Mouse (Mus musculus) embryonic facial prominence, embryonic 11.5 days (tissue): ENCODE data around the gene Serinc3. TPM values are rescaled to one million over a fixed set of nuclear protein-coding genes. Genes with fewer than 3 reads are reported as not detected.

Source experiments
- ATAC-seq: fragments of 200-750 bp; cut with Nextera tagmentation; replicated peaks from 2 replicates; pipeline ENCODE4 v1.8.0; 2017; ENCODE audit warnings: low read depth; ENCODE audit not compliant: insufficient number of reproducible peaks, low FRiP score, low TSS enrichment
- DNase-seq: peaks from one replicate; pipeline ENCODE4 v3.0.0-alpha.2; 2015; ENCODE audit warnings: low spot score
- H3K27ac ChIP-seq: fragments of 300-500 bp; sonication (generic); replicated peaks from 2 replicates; pipeline ENCODE4 v1.5.1; 2014; ENCODE audit warnings: mild to moderate bottlenecking, low read depth, low read length, control low read depth
- H3K27me3 ChIP-seq: fragments of 300-500 bp; sonication (generic); 2 replicates; pipeline ENCODE4 v1.6.1; 2014; ENCODE audit warnings: mild to moderate bottlenecking, low read length, moderate library complexity, mixed read lengths; ENCODE audit not compliant: control insufficient read depth, insufficient read depth
- H3K36me3 ChIP-seq: fragments of 300-500 bp; sonication (generic); replicated peaks from 2 replicates; pipeline ENCODE4 v1.6.1; 2014; ENCODE audit warnings: low read depth, mild to moderate bottlenecking, low read length, moderate library complexity, mixed read lengths; ENCODE audit not compliant: control insufficient read depth, insufficient read depth
- H3K4me1 ChIP-seq: fragments of 300-500 bp; sonication (generic); 2 replicates; pipeline ENCODE4 v1.6.1; 2014; ENCODE audit warnings: low read length, mixed read lengths; ENCODE audit not compliant: control insufficient read depth, insufficient read depth
- H3K4me2 ChIP-seq: fragments of 300-500 bp; sonication (generic); 2 replicates; pipeline ENCODE4 v1.6.1; 2014; ENCODE audit warnings: low read depth, mild to moderate bottlenecking, control low read depth, low read length, moderate library complexity
- H3K4me3 ChIP-seq: fragments of 300-500 bp; sonication (generic); 2 replicates; pipeline ENCODE4 v1.5.1; 2014; ENCODE audit warnings: low read depth, low read length, control low read depth
- H3K9ac ChIP-seq: fragments of 300-500 bp; sonication (generic); replicated peaks from 2 replicates; pipeline ENCODE4 v1.6.1; 2014; ENCODE audit warnings: mild to moderate bottlenecking, control low read depth, low read length
- H3K9me3 ChIP-seq: fragments of 300-500 bp; sonication (generic); replicated peaks from 2 replicates; pipeline ENCODE4 v1.6.1; 2016; ENCODE audit warnings: mild to moderate bottlenecking, low read length, inconsistent platforms, mixed read lengths; ENCODE audit not compliant: control insufficient read depth
- WGBS: fragments of 180-500 bp; shearing (Covaris S2); extraction: QIAGEN DNeasy Blood & Tissue Kit; methylation state at CpG from one replicate; pipeline ENCODE4 v1.1.7; 2014; 5-methylcytosine and 5-hydroxymethylcytosine counted together
- polyA plus RNA-seq: library from polyadenylated mRNA; unstranded; fragments of >200 nt; fragmentation: Nextera tagmentation; extraction: Ambion mirVana; gene quantifications from 2 replicates; pipeline ENCODE4 v1.2.1, GENCODE M21; 2014

Gene Serinc3
- polyA plus RNA-seq, 1 experiment from 2014 or later: 26.0 TPM

GRCm38 (mm10) chr2:163675144-163675619, 30.3 kb upstream of the Serinc3 start:
- H3K27me3 ChIP-seq: no peaks in the 10 kb centered on the region
- peak; percentile 25 for DNase-seq
- H3K9ac ChIP-seq: no peak overlapping the region
- 37% methylated on average over 5 of the region's 5 CpGs for WGBS
- no peaks in the 10 kb centered on the region for H3K9me3 ChIP-seq
- H3K27ac ChIP-seq: 0 out of 2 replicates have a peak overlapping the region, but pooled peaks have one; percentile 6
- H3K4me3 ChIP-seq: no peak overlapping the region
- H3K4me1 ChIP-seq: peaks cover 3% of the 10 kb centered on the region; the same call in 1 of the 2 replicates
- H3K4me2 ChIP-seq: no peak overlapping the region
- ATAC-seq: no peak
- H3K36me3 ChIP-seq: no peaks in the 10 kb centered on the region

- ATAC-seq: no peak
- H3K9ac ChIP-seq: no peak overlapping the region
These were observed 29.5 kb upstream of the Serinc3 start for GRCm38 (mm10) chr2:163674397-163674796.

DNA sequence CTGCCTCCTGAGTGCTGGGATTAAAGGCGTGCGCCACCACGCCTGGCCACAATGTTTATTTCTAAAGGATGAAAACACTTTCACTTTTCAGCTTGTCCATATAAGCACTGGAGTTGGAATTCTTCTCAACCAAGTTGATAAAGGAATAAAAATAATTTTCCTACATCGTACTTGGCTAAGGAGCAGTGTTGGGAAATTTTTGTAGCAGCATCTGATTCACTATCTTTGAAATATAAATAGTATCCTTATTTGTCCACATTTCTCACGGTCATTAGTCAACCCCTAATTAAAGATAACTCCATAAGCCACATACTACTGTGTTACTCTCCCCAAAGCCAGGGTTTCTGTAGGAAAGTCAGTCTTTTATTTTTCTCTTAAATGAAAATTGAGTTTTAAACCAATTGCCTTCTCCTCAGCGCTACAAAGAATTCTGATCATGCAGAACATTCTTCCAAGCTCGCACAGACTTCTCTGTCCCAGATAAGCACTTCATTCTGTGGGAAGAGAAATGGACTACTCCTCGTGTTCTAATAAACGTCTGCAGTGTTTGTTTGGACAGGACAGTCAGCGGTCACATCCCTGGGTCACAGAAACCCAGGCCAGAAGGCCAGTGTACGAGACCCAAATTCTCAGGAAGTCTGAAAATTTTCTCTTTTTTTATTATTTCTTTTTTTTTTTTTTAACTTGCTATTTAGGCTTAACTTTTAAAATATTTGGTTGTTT, 26.1 kb upstream of the Serinc3 start:
- H3K4me1 ChIP-seq: peaks cover 3% of the 10 kb centered on the region; the same call in 1 of the 2 replicates
- no peaks in the 10 kb centered on the region for H3K27me3 ChIP-seq
- no peak overlapping the region for H3K9ac ChIP-seq
- H3K4me3 ChIP-seq: no peak overlapping the region
- WGBS: 87% methylated on average over 11 of the region's 11 CpGs
- H3K36me3 ChIP-seq: no peaks in the 10 kb centered on the region
- H3K9me3 ChIP-seq: no peaks in the 10 kb centered on the region
- ATAC-seq (no peak), DNase-seq (no peak)
- no peak overlapping the region for H3K4me2 ChIP-seq
- H3K27ac ChIP-seq: no peak overlapping the region

More at GRCm38 (mm10) chr2:163674397-163674796, 29.5 kb upstream of the Serinc3 start:
- H3K9me3 ChIP-seq: no peaks in the 10 kb centered on the region
- WGBS: 75% methylated on average over 5 of the region's 5 CpGs
- H3K27ac ChIP-seq: no peak overlapping the region
- no peak overlapping the region for H3K4me3 ChIP-seq
- H3K36me3 ChIP-seq: no peaks in the 10 kb centered on the region
- H3K4me2 ChIP-seq: no peak overlapping the region
- no peak for DNase-seq
- H3K27me3 ChIP-seq: no peaks in the 10 kb centered on the region
- peaks cover 3% of the 10 kb centered on the region; the same call in 1 of the 2 replicates for H3K4me1 ChIP-seq

DNA sequence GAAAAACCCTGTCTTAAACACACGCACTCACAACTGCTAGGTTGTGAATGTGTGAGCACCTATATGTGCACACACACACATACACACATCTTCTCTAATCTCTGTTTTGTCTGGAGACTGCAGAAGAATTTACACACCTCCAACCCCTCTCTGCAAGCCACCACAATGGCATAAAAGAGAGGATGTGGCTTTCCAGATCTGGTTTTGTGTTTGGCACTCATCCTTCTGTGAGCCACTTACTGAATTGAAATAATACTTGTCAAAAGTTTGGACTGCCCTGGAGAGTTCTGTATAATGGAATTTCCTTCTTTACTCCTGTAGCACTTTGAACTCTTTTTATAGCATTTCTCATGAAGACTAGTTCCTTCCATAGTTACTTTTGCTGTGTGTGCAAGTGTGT, 22.1 kb upstream of the Serinc3 start:
- no peak for DNase-seq
- WGBS: 85% methylated on average over 1 of the region's 1 CpGs
- no peak overlapping the region for H3K4me3 ChIP-seq
- H3K4me2 ChIP-seq: no peak overlapping the region
- no peak overlapping the region for H3K9ac ChIP-seq
- H3K36me3 ChIP-seq: no peaks in the 10 kb centered on the region
- H3K27ac ChIP-seq: no peak overlapping the region
- no peak for ATAC-seq
- H3K4me1 ChIP-seq: no peaks in the 10 kb centered on the region
- H3K9me3 ChIP-seq: no peaks in the 10 kb centered on the region
- no peaks in the 10 kb centered on the region for H3K27me3 ChIP-seq

GRCm38 (mm10) chr2:163663930-163664329, 19.0 kb upstream of the Serinc3 start:
- Histone ChIP-seq H3K36me3 (no peaks in the 10 kb centered on the region), H3K27me3 (no peaks in the 10 kb centered on the region), H3K4me1 (no peaks in the 10 kb centered on the region), H3K4me2 (no peak overlapping the region), H3K9me3 (no peaks in the 10 kb centered on the region), H3K9ac (no peak overlapping the region), H3K27ac (no peak overlapping the region), H3K4me3 (no peak overlapping the region)
- ATAC-seq: no peak
- WGBS: 60% methylated on average over 3 of the region's 3 CpGs
- DNase-seq: no peak

- no peaks in the 10 kb centered on the region for H3K27me3 ChIP-seq
- WGBS: 50% methylated on average over 2 of the region's 2 CpGs
- no peaks in the 10 kb centered on the region for H3K4me1 ChIP-seq
- H3K4me3 ChIP-seq: no peak overlapping the region
- no peak for DNase-seq
- H3K27ac ChIP-seq: no peak overlapping the region
- no peak overlapping the region for H3K9ac ChIP-seq
- H3K9me3 ChIP-seq: no peaks in the 10 kb centered on the region
- no peaks in the 10 kb centered on the region for H3K36me3 ChIP-seq
- no peak for ATAC-seq
- no peak overlapping the region for H3K4me2 ChIP-seq
These were observed 17.8 kb upstream of the Serinc3 start for GRCm38 (mm10) chr2:163662698-163663221.

GRCm38 (mm10) chr2:163662076-163662475, 17.1 kb upstream of the Serinc3 start:
- ATAC-seq (no peak), DNase-seq (no peak)
- no peaks in the 10 kb centered on the region for H3K36me3 ChIP-seq
- H3K9ac ChIP-seq: no peak overlapping the region
- H3K27ac ChIP-seq: no peak overlapping the region
- H3K4me1 ChIP-seq: no peaks in the 10 kb centered on the region
- H3K9me3 ChIP-seq: no peaks in the 10 kb centered on the region
- no peak overlapping the region for H3K4me2 ChIP-seq
- 95% methylated on average over 5 of the region's 5 CpGs for WGBS
- no peaks in the 10 kb centered on the region for H3K27me3 ChIP-seq
- no peak overlapping the region for H3K4me3 ChIP-seq

- Histone ChIP-seq H3K9me3 (no peaks in the 10 kb centered on the region), H3K27me3 (no peaks in the 10 kb centered on the region), H3K27ac (no peak overlapping the region), H3K36me3 (no peaks in the 10 kb centered on the region), H3K9ac (no peak overlapping the region), H3K4me3 (no peak overlapping the region), H3K4me2 (no peak overlapping the region), H3K4me1 (no peaks in the 10 kb centered on the region)
- WGBS: 56% methylated on average over 6 of the region's 6 CpGs
- ATAC-seq (no peak), DNase-seq (no peak)
These were observed 16.5 kb upstream of the Serinc3 start for GRCm38 (mm10) chr2:163661371-163661850.
